Mouse (Mus musculus) thymus, postnatal 10 days (tissue): ENCODE data around the gene Fam227b.

Experiments used
- DNase-seq, 2 experiments: peaks; one replicate each; pipeline ENCODE4 v3.0.0; 2021; ENCODE audit warnings: low spot score in 2 of 2

Gene Fam227b

DNA sequence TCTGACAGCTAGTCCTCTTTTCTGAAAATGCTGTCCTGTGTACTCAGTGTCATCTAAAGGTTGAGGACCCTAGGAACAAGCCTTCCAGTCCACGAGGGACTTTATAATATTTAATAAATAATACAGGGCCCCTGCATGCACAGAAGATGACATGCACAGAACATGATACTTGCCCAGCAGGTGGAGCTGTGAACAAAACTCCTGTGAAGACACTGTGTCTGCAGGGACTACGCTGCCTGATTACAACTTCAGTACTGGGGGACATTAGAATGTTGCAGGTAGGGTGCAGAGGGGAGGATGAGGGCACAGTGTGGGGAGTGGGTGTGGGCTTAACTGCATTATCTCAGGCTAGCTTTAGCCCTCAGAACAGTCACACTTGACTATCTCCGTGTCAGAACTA, 145.7 kb downstream of the Fam227b start:
- peak in 1 of 2 experiments; percentile 37 for DNase-seq

DNA sequence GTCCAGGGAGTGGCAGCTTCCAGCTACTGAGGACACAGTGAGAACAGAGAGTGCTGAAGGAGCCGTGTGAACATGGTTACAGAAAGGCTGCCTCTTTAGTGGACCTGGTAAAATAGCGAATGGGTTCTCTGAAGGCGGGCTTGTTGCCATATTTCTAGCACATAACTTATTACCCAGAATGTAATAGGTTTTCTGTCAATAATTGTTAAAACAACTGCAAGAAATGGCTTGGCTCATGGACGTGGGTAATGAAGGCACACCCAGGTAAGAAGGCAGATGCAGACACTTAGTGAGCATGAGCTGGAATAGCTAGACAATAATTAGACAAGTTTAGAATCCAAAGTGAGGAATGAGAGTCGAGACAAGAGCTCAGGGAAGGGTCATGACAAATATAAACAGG, 149.5 kb downstream of the Fam227b start:
- DNase-seq = no peak

DNA sequence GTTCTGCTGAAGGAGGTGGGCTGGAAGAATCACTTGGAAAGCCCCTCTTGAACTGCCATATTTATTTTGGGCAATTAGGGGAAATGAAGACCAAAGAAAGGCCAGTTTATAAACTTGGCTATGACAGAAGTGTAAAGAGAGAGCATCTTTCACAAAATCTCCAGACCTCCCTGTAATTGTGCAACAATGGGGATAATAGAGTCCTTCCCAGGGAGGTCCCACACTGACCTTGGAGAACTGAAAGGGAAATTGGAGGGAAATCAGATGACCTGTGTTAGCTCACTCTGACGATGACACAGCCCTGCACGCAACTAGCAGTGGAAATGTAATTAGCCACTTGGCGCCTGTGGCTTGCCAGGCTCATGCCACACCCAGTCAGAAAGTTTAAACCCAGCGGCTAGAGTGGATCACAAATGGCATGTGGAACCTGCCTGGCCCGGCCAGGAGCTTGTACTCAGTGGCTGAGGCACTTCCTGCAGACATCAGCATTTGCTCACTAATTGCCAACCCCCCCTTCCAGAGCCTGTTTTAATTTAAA, 175.9 kb downstream of the Fam227b start:
- DNase-seq = no peak

DNA sequence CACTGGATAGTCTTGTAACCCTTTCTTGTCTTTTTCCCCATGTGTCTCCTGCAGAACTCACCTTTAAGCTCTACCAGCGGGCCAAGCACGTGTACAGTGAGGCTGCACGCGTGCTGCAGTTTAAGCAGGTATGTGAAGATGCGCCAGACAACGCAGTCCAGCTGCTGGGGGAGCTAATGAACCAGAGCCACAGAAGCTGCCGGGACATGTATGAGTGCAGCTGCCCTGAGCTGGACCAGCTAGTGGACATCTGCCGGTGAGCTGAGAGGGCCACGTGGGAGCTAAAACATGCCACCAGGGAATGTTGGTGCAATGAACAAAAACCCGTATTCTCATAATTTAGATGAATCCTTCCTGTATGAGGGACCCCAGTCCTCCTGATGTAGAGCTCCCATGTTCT, 176.6 kb downstream of the Fam227b start:
- no peak for DNase-seq

DNA sequence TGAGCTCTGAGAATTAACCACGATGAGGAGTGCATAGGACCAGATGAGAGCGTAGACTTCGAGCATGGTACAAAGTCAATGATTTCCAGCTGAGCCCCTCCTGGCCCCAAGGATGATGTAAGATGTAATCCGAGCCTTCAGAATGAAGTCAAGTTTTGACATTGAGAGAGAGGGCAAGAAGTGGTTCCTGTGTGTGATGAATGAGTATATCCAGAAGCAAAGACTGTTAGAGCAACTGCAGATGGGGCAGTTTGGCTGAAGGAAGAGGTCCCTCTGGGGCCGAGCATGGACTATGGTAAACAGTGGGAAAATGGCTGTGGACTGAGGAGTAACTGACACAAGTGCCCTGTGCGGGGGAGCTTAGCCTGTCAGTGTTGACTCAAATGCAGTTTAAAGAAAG, 178.6 kb downstream of the Fam227b start:
- DNase-seq = no peak

DNA sequence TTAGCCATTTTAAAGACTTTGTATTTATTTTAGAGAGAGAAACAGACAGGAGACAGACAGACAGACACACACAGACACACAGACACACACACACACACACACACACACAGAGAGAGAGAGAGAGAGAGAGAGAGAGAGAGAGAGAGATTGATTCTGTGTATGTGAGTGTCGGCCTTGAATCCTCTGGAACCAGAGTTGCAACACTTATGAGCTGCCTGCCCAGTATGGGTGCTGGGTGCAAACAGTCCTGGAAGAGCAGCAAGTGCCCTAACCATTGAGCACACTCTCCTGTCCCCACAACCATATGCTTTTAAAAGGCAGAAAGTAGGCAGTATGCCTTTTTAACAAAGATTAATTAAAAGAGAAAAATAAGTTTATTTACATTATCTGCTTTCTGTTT, 183.0 kb downstream of the Fam227b start:
- no peak for DNase-seq

DNA sequence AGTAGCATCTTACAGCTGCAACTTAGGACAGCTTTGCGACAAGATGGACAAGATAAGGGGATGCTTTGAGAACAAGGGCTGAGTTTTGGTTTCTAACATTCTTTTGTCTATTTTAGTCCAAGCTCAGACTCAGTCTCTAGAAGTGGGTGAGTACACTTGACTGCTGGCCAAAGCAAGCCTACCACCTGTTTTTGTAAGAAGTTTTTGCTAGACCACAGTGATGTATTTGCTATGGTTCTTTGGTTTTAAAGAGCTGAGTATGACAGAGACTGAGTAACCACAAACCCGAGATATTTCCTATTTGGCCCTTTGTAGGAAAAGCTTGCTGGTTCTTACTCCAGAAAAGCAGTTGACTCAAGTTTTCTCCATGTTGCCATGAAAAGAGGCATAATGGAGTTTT, 203.6 kb downstream of the Fam227b start:
- DNase-seq = no peak

DNA sequence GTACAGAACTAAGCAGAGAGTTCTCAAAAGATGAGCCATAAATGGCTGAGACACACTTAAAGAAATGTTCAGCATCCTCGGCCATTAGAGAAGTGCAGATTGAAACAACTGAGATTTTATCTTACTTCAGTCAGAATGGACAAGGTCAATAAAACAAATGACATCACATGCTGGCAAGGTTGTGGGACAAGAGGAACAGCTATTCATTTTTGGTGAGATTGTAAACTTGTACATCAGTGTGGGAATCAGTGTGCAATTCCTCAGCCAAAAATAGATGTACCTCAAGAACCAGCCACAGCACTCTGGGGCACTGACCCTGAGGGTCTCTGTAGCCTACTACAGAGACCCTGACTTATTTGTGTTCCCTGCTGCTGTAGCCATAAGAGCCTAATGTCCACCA, 208.5 kb downstream of the Fam227b start:
- DNase-seq = no peak

DNA sequence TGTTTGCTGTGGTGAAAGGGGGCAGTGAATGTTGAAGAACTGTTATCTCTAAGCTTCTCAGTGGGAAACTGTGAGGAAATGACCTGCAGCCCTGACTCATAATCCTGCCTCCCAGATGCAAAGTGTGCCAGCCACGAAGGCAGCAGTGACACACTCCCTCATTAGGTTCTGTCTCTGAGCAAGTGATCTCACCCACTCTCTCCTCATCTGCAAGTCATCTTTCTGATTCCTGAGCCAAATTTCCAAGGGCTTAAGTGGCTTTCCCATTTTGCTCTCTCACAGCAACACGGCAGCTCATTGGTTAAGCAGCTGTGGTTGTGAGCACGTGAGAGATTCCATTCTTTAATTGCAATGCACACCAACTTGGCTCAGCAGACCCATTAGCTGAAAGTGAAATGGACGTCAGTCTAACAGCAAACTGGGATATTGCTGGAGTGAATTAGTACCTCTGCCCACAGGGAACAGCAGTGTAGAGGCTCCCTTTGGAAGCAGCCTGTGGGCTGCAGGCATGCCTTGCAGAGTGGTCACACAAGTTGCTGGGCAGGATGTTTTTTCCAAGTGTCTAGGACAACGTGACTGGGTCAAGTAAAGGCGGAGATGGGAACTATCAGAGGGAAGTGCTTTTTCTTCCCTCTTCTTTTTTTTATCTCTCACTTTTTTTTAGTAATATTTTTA, 210.6 kb downstream of the Fam227b start:
- no peak for DNase-seq

DNA sequence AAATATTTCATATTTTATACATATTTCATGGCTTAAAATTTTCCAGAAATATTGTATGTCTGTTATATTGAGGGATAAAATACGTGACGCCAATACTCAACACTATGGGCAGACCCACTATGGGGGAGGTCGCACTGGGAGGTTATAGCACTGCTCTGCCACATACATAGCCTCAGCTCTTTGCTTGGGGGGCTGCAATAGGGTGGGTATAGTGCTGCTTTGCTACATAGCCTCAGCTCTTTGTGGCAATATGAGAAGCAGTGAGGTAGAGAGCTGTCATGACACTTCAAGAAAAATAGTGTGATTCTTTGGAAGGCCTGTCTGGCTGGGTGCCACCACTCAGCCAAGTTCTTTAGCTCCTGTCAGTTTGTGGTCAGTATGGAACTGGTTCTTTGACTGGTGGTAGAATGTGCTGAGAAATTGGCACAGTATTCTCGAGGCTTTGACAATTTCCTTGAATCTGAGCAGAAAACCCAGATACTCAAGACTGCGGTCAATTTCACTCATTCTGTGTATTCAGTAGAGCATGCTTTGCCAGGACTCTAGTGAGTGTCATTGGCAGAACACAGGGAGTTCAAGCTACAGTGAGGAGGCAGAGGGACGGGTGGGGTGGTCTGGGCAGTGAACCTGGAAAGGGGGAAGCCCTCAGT, 212.7 kb downstream of the Fam227b start:
- no peak for DNase-seq

DNA sequence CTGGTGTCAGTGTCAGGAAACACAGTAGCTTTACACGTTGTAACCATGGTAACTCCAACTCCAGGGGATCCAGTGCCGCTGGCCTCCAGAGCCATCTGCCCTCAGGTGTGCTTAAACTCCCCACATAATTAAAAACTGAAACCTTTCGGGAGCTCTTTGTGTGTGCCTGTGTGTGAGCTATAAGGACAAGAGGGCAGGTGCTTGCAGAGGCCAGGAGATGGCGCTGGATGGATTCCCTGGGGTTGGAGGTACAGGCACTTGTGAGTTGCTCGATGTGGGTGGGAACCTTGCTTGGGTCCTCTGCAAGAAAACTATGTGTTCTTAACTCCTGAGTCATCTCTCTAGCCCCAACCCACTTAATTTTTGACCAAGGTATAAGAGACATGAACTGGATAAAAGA, 215.4 kb downstream of the Fam227b start:
- no peak for DNase-seq

DNA sequence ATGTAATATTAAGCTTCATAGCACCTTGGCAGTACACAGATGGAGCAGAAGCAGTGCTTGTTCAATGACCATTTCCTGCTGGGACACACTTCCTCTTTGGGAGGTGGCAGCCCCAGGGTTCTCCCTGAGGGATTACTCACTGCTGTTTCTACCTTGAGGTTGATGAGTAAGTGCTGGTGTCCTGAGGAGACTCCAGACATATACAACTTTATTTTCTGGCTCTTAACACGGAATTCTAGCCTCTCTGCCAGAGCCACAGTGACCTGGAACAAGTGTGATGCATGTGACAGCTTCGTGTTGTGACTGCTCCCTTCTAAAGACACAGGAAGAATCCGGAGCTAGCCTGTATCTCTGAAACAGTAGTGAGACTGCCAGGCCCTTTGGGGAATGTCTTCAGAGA, 217.8 kb downstream of the Fam227b start:
- DNase-seq = no peak
